Mouse (Mus musculus) spleen, adult 2 months (tissue): Measurements from ENCODE around the gene Cldn19.

Source experiments
- CTCF ChIP-seq: fragments of 200-500 bp; IDR thresholded peaks from 2 replicates; pipeline ENCODE4 v1.5.1; 2011; ENCODE audit warnings: mild to moderate bottlenecking, inconsistent platforms; ENCODE audit not compliant: insufficient read depth, insufficient read length, insufficient replicate concordance; ENCODE audit errors: extremely low read depth
- POLR2A ChIP-seq: fragments of 200-500 bp; IDR thresholded peaks from 2 replicates; pipeline ENCODE4 v1.6.1; 2011; ENCODE audit warnings: low read depth, low read length, inconsistent platforms

DNA sequence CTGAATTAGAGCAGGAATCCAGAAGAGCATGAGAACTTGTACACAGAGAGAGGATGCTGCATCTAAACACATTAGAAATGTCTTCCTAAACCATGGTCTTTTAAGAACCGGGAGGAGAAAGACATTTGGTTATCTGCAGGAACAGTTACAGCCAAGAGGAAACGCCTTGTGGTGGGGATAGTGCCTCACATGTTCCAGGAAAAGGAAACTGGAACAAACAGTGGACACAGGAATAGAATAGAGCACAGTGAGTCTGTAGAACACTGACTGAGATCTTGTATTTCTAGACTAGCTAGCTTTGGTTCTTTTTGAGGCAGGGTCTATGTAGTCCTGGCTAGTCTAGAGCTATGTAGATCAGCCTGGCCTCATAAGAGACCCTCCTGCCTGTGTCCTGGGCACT lies 20.0 kb downstream of the Cldn19 start:
- TF ChIP-seq POLR2A: no peak
- TF ChIP-seq CTCF: no peak
